Mouse (Mus musculus): ENCODE measurements around the gene Riok1. TPM values are rescaled to one million over a fixed set of nuclear protein-coding genes. Genes with fewer than 3 reads are reported as not detected.

The Riok1 gene
- polyA plus RNA-seq, 1 experiment from 2014 or later: 63.2 TPM

GRCm38 (mm10) chr13:38096207-38096606 is 59.4 kb downstream of the Riok1 start:
- H3K4me3 ChIP-seq: no peak overlapping the region
- H3K27me3 ChIP-seq: no peaks in the 10 kb centered on the region; the same call in 1 of the 2 replicates
- H3K9ac ChIP-seq (replicated peaks): no peak overlapping the region
- ATAC-seq (ENCODE audit: low FRiP score, low read depth): no peak
- H3K36me3 ChIP-seq: no peaks in the 10 kb centered on the region
- H3K4me2 ChIP-seq (replicated peaks): no peak overlapping the region
- no peaks in the 10 kb centered on the region for H3K4me1 ChIP-seq
- WGBS: 73% methylated on average over 4 of the region's 4 CpGs
- H3K27ac ChIP-seq (replicated peaks): no peak overlapping the region
- no peaks in the 10 kb centered on the region for H3K9me3 ChIP-seq

GRCm38 (mm10) chr13:38103406-38103805 is 66.6 kb downstream of the Riok1 start:
- Histone ChIP-seq H3K27me3 (no peaks in the 10 kb centered on the region), H3K9me3 (no peaks in the 10 kb centered on the region), H3K4me3 (no peak overlapping the region), H3K27ac (replicated peaks) (no peak overlapping the region), H3K36me3 (no peaks in the 10 kb centered on the region), H3K9ac (replicated peaks) (no peak overlapping the region), H3K4me1 (no peaks in the 10 kb centered on the region), H3K4me2 (replicated peaks) (no peak overlapping the region)
- ATAC-seq (ENCODE audit: low FRiP score, low read depth): no peak
- 86% methylated on average over 4 of the region's 4 CpGs for WGBS

- Histone ChIP-seq H3K9me3 (no peaks in the 10 kb centered on the region), H3K27me3 (no peaks in the 10 kb centered on the region), H3K4me2 (replicated peaks) (no peak overlapping the region), H3K36me3 (no peaks in the 10 kb centered on the region), H3K4me1 (no peaks in the 10 kb centered on the region), H3K27ac (replicated peaks) (no peak overlapping the region), H3K9ac (replicated peaks) (no peak overlapping the region), H3K4me3 (no peak overlapping the region)
- WGBS: 92% methylated on average over 10 of the region's 10 CpGs
- ATAC-seq (ENCODE audit: low FRiP score, low read depth): no peak
Measured at GRCm38 (mm10) chr13:38104501-38104900, 67.7 kb downstream of the Riok1 start.

GRCm38 (mm10) chr13:38109081-38109480 is 72.3 kb downstream of the Riok1 start:
- ATAC-seq (ENCODE audit: low FRiP score, low read depth): no peak
- WGBS: 80% methylated on average over 9 of the region's 9 CpGs
- no peak overlapping the region for H3K9ac ChIP-seq (replicated peaks)
- no peaks in the 10 kb centered on the region for H3K9me3 ChIP-seq
- no peaks in the 10 kb centered on the region for H3K4me1 ChIP-seq
- H3K27me3 ChIP-seq: no peaks in the 10 kb centered on the region
- H3K36me3 ChIP-seq: no peaks in the 10 kb centered on the region
- H3K27ac ChIP-seq (replicated peaks): no peak overlapping the region
- no peak overlapping the region for H3K4me3 ChIP-seq
- no peak overlapping the region for H3K4me2 ChIP-seq (replicated peaks)

Small RNA genes within 50 kb of the gene (microRNA-seq; reads per million reads assigned to microRNA genes)
- gene Gm27387: not detected

Other genes starting within 250 kb of the Riok1 start
- 97.9 and 101 TPM in 2 replicates for gene Ssr1, start 42.8 kb upstream of the Riok1 start, polyA plus RNA-seq (2016; fragmentation: Nextera tagmentation; extraction: Ambion mirVana)
- 1.9 and 2.1 TPM in 2 replicates for gene Cage1, start 74 bp downstream of the Riok1 start, polyA plus RNA-seq (2016; fragmentation: Nextera tagmentation; extraction: Ambion mirVana)
- 0.51 and 0.66 TPM in 2 replicates for gene Dsp, start 114.3 kb downstream of the Riok1 start, polyA plus RNA-seq (2016; fragmentation: Nextera tagmentation; extraction: Ambion mirVana)
- gene Snrnp48, start 167.9 kb downstream of the Riok1 start, polyA plus RNA-seq (2016; fragmentation: Nextera tagmentation; extraction: Ambion mirVana): 34.8 and 37.6 TPM in 2 replicates